Mouse (Mus musculus): Measurements from ENCODE around the gene Nav2. TPM values are rescaled to one million over a fixed set of nuclear protein-coding genes. Genes with fewer than 3 reads are reported as not detected.

The Nav2 gene
- polyA plus RNA-seq, 1 experiment from 2014 or later, result 22.2 TPM

- Histone ChIP-seq H3K4me3 (replicated peaks) (peak overlapping the region; percentile 55), H3K4me2 (replicated peaks) (peak overlapping the region; percentile 70), H3K27ac (peak overlapping the region; percentile 66), H3K36me3 (no peaks in the 10 kb centered on the region), H3K9ac (replicated peaks) (peak overlapping the region; percentile 72), H3K27me3 (peaks cover 39% of the 10 kb centered on the region), H3K9me3 (no peaks in the 10 kb centered on the region), H3K4me1 (replicated peaks) (peaks cover 55% of the 10 kb centered on the region)
- ATAC-seq, result peak; percentile 98
- WGBS, result 2% methylated on average over 32 of the region's 32 CpGs
Observed at GRCm38 (mm10) chr7:48958528-48959315, 50.2 kb downstream of the Nav2 start.

- Histone ChIP-seq H3K9ac (replicated peaks) (peak overlapping the region; percentile 72), H3K27me3 (peaks cover 34% of the 10 kb centered on the region), H3K27ac (peak overlapping the region; percentile 66), H3K4me1 (replicated peaks) (peaks cover 60% of the 10 kb centered on the region), H3K36me3 (no peaks in the 10 kb centered on the region), H3K9me3 (no peaks in the 10 kb centered on the region), H3K4me3 (replicated peaks) (peak overlapping the region; percentile 55), H3K4me2 (replicated peaks) (peak overlapping the region; percentile 70)
- 3% methylated on average over 13 of the region's 13 CpGs for WGBS
- peak; percentile 55 for ATAC-seq
Observed at GRCm38 (mm10) chr7:48959316-48959661, 50.8 kb downstream of the Nav2 start.

DNA sequence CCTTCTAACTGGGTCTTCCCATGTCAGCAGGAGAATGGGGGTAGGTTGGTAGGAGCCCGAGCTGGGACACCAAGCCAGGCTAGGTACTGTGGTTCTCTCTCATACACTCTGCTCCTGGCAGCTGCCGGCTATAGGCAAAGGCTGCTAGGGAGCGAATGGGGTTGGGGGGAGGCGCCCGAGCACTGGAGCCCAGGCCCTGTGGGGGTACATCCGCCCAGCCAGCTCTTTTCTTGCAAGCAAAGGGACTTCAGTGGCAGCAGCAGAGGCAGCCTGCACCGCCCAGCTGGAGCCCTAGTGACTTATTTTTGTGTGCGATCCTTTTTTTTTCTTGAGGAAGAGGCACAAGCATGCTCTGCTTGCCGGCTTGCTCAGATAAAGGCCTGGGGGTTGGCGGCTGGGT is 51.6 kb downstream of the Nav2 start:
- Histone ChIP-seq H3K36me3 (no peaks in the 10 kb centered on the region), H3K27ac (peak overlapping the region; percentile 66), H3K9me3 (no peaks in the 10 kb centered on the region), H3K4me2 (replicated peaks) (peak overlapping the region; percentile 70), H3K4me1 (replicated peaks) (peaks cover 69% of the 10 kb centered on the region), H3K9ac (replicated peaks) (peak overlapping the region; percentile 72), H3K27me3 (peaks cover 29% of the 10 kb centered on the region), H3K4me3 (replicated peaks) (peak overlapping the region; percentile 55)
- 3% methylated on average over 10 of the region's 10 CpGs for WGBS
- ATAC-seq, result peak; percentile 25; the same call in 1 of the 2 replicates

DNA sequence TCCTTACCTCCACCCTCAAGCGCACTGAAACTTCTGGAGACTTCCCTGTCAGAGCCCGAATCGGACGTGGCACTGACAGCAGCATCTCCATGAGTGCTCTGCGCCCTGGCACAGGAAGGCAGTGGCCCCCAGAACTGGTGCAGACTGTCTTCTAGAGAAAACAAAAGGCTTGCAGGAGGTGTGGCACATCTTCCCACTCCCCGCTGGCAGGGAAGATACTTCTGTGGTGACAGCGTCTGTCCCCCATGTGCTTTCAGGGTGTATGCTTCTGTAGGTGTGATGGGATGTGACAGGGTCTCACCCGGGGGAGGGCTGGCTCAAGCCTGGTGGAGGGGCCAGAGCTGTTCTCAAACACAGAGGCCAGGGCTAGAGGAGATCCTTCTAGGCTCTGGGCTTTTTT is 53.0 kb downstream of the Nav2 start:
- Histone ChIP-seq H3K4me3 (replicated peaks) (peak overlapping the region; percentile 55), H3K36me3 (no peaks in the 10 kb centered on the region), H3K4me2 (replicated peaks) (peak overlapping the region; percentile 70), H3K9me3 (no peaks in the 10 kb centered on the region), H3K9ac (replicated peaks) (peak overlapping the region; percentile 72), H3K27me3 (peaks cover 16% of the 10 kb centered on the region), H3K27ac (no peak overlapping the region), H3K4me1 (replicated peaks) (peaks cover 81% of the 10 kb centered on the region)
- WGBS, result 30% methylated on average over 8 of the region's 8 CpGs
- no peak for ATAC-seq

DNA sequence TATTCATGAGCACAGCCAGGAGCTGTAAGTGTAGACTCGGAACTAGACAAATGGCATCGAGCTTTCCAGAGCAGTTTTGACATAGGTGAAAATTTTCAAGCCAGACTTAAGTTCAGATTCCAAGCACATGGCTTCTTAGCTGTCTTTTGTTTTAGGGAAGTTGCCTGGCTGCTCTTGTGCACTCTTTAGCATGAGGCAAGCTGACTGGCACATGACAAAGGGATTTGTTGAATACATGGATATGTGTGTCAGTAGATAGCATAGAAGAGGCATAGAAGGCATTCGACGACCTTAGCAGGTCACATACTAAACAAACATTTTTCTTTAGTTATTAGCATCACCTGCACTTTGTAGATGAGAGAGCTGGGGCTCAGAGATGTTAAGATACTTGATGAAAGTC is 53.4 kb downstream of the Nav2 start:
- H3K4me2 ChIP-seq (replicated peaks), result peak overlapping the region; percentile 70

DNA sequence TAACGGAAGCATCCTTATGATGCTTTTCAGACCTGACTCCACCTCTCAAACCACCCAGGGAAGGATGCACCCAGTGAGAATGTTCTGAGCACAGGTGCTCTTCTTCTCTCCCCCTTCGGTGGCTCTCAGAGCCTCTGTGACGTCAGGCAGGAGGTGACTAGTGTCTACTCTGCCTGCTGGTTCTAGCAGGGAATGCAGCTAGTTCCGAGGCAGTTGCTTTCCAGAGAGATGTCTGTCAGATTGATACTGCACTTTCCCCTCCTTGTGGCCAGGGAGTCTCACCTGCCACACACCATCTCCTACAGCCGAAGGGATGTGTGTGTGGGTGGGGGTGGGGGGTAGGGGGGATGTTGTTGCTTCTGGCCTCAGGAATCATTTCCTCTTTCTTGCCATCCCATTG is 54.6 kb downstream of the Nav2 start:
- Histone ChIP-seq H3K9me3 (no peaks in the 10 kb centered on the region), H3K27ac (peak overlapping the region; percentile 6; the same call in 1 of the 2 replicates), H3K4me2 (replicated peaks) (peak overlapping the region; percentile 70), H3K4me1 (replicated peaks) (peaks cover 91% of the 10 kb centered on the region), H3K9ac (replicated peaks) (peak overlapping the region; percentile 57), H3K4me3 (replicated peaks) (peak overlapping the region; percentile 16), H3K36me3 (no peaks in the 10 kb centered on the region), H3K27me3 (peaks cover 2% of the 10 kb centered on the region; the same call in 1 of the 2 replicates)
- ATAC-seq, result no peak
- WGBS, result 27% methylated on average over 5 of the region's 5 CpGs

More for the DNA sequence above, 53.4 kb downstream of the Nav2 start:
- H3K4me3 ChIP-seq (replicated peaks), result peak overlapping the region; percentile 55
- H3K36me3 ChIP-seq, result no peaks in the 10 kb centered on the region
- peaks cover 12% of the 10 kb centered on the region for H3K27me3 ChIP-seq
- no peak for ATAC-seq
- no peak overlapping the region for H3K27ac ChIP-seq
- 37% methylated on average over 4 of the region's 4 CpGs for WGBS
- H3K4me1 ChIP-seq (replicated peaks), result peaks cover 85% of the 10 kb centered on the region
- H3K9me3 ChIP-seq, result no peaks in the 10 kb centered on the region
- no peak overlapping the region; the same call in 1 of the 2 replicates for H3K9ac ChIP-seq (replicated peaks)

DNA sequence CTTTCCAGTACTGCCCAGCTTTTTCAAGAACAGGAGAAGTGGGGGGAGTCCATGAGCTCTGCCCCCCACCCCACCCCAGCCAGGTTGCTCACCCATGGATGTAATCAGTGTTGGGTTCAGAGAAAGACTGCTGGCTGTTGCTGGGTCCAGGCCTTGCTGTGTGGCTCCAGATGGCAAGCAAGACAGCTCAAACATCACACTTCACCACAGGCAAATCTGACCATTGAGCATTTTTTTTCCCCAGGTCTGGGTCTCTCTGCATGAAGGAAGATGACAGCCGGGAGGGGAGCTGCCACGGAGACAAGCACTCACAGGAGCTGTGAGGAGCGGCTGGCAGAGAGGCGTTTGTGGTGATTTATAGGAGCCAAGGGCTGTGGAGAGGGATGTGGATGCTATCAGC is 55.0 kb downstream of the Nav2 start:
- peak overlapping the region; percentile 57 for H3K9ac ChIP-seq (replicated peaks)

DNA sequence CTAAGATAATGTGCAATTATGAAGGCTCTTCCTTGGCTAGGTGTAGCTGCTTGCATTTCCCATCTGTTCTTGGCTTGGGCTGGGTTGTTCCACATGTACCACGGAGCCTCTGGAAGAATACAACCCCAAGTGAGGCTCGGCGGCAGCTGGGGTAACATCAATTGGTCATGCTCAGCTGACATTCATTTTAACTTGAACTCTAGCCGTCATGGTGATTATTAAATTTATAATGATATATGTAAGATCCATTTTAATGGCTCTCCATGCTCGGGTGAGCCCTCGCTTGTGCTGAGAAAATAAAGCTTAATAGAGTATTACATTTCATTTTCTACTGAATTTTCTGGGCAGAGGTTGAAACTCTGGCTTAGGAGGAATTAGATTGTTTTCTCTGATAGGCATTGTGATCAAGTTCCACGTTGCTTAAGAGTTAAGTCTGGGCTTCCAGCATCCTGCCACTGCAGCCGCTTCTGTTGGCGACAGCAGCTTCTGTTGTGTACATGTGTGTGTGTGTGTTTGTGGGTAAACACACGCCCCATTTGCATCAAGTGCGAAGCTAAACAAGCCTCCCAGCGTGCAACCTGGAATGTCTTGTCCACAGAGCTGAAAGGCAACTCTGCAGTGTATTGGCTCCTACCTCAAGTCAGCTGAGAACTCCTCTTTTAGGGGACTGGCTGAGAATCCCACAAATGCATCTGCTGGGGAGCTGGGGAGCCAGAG is 57.4 kb downstream of the Nav2 start:
- H3K4me2 ChIP-seq (replicated peaks), result peak overlapping the region; percentile 52
- WGBS, result 27% methylated on average over 12 of the region's 12 CpGs
- H3K4me1 ChIP-seq (replicated peaks), result peaks cover 84% of the 10 kb centered on the region

More for the DNA sequence above, 55.0 kb downstream of the Nav2 start:
- no peaks in the 10 kb centered on the region for H3K36me3 ChIP-seq
- WGBS, result 34% methylated on average over 4 of the region's 4 CpGs
- H3K4me1 ChIP-seq (replicated peaks), result peaks cover 91% of the 10 kb centered on the region
- H3K4me2 ChIP-seq (replicated peaks), result peak overlapping the region; percentile 70
- H3K4me3 ChIP-seq (replicated peaks), result peak overlapping the region; percentile 16
- ATAC-seq, result no peak
- peak overlapping the region; percentile 6; the same call in 1 of the 2 replicates for H3K27ac ChIP-seq
- peaks cover 4% of the 10 kb centered on the region; the same call in 1 of the 2 replicates for H3K27me3 ChIP-seq
- no peaks in the 10 kb centered on the region for H3K9me3 ChIP-seq

DNA sequence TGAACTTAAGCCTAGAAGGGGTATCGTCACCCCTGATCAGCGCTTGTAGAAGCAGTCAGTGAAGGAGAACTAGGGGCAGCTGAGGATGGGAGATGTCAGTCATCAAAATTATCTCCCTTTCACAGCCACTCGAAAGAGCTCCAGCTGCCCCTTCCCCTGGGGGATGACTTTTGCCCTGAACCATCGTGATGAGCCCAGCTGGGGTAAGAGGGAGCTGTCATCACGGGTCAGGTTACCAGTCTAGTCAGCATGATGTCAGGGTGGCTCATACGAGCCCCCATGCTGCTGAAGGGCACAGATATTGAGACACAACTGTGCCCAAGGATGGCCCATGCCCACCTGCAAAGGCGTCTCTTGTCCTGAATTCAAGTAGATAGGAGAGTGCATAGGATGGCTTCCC is 72.5 kb downstream of the Nav2 start:
- no peak overlapping the region for H3K4me2 ChIP-seq (replicated peaks)
- 55% methylated on average over 7 of the region's 7 CpGs for WGBS
- H3K4me1 ChIP-seq (replicated peaks), result peaks cover 65% of the 10 kb centered on the region

More for the DNA sequence above, 57.4 kb downstream of the Nav2 start:
- ATAC-seq, result peak; percentile 65; the same call in 1 of the 2 replicates
- H3K9ac ChIP-seq (replicated peaks), result 0 out of 2 replicates have a peak overlapping the region, but pooled peaks have one; percentile 25
- H3K27ac ChIP-seq, result peak overlapping the region; percentile 65
- peak overlapping the region; percentile 25 for H3K4me3 ChIP-seq (replicated peaks)
- no peaks in the 10 kb centered on the region for H3K36me3 ChIP-seq
- H3K27me3 ChIP-seq, result peaks cover 4% of the 10 kb centered on the region; the same call in 1 of the 2 replicates
- no peaks in the 10 kb centered on the region for H3K9me3 ChIP-seq

DNA sequence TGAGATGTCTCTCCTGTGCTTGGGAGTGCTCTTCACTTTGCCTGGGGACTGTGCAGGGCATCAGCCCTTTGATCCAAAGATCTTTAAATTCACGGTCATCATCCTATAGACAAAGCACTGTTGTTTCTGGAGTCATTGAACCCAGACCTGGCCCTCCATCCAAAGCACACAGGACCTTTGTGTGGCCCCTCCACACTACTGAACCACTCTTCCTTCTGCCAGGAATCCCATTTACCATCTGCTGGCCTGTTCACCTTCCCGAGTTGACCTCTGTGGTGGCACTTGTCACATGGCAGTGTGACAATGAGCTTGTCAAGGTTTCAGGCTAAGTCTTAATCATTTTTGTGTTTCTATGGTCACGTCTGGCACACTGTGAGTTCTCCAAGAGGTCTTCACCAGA is 73.3 kb downstream of the Nav2 start:
- Histone ChIP-seq H3K4me2 (replicated peaks) (no peak overlapping the region), H3K4me3 (replicated peaks) (no peak overlapping the region), H3K9me3 (no peaks in the 10 kb centered on the region), H3K27me3 (no peaks in the 10 kb centered on the region), H3K27ac (no peak overlapping the region), H3K4me1 (replicated peaks) (peaks cover 69% of the 10 kb centered on the region), H3K36me3 (no peaks in the 10 kb centered on the region), H3K9ac (replicated peaks) (no peak overlapping the region)
- no peak for ATAC-seq
- 28% methylated on average over 3 of the region's 3 CpGs for WGBS

More for the DNA sequence above, 72.5 kb downstream of the Nav2 start:
- Histone ChIP-seq H3K36me3 (no peaks in the 10 kb centered on the region), H3K27ac (no peak overlapping the region), H3K9me3 (no peaks in the 10 kb centered on the region), H3K27me3 (no peaks in the 10 kb centered on the region), H3K9ac (replicated peaks) (no peak overlapping the region), H3K4me3 (replicated peaks) (no peak overlapping the region)
- no peak for ATAC-seq

- 66% methylated on average over 7 of the region's 7 CpGs for WGBS
- ATAC-seq, result no peak
Observed at GRCm38 (mm10) chr7:48982573-48982972, 74.1 kb downstream of the Nav2 start.

More at GRCm38 (mm10) chr7:48982573-48982972, 74.1 kb downstream of the Nav2 start:
- Histone ChIP-seq H3K4me2 (replicated peaks) (no peak overlapping the region), H3K4me1 (replicated peaks) (peaks cover 61% of the 10 kb centered on the region), H3K9ac (replicated peaks) (no peak overlapping the region), H3K36me3 (no peaks in the 10 kb centered on the region), H3K27ac (no peak overlapping the region), H3K9me3 (no peaks in the 10 kb centered on the region), H3K27me3 (no peaks in the 10 kb centered on the region), H3K4me3 (replicated peaks) (no peak overlapping the region)

Data from midbrain, embryonic 13.5 days (tissue).